Mouse (Mus musculus): ENCODE measurements around the gene Sppl2b. TPM values are rescaled to one million over a fixed set of nuclear protein-coding genes. Genes with fewer than 3 reads are reported as not detected.

The Sppl2b gene
- total RNA-seq, 2 experiments from 2014 or later, result 13.6 to 17.6 TPM

GRCm38 (mm10) chr10:80913364-80914011 lies 58.4 kb downstream of the Sppl2b start:
- DNase-seq, result no peak
- intact Hi-C loops (cut with DNase I), result no loop called here

- no peak for DNase-seq
These were observed 59.2 kb downstream of the Sppl2b start for GRCm38 (mm10) chr10:80914253-80914656.

GRCm38 (mm10) chr10:80915260-80915659 lies 60.2 kb downstream of the Sppl2b start:
- intact Hi-C loops (cut with DNase I), result no loop called here

More at GRCm38 (mm10) chr10:80914253-80914656, 59.2 kb downstream of the Sppl2b start:
- intact Hi-C loops (cut with DNase I), result no loop called here

GRCm38 (mm10) chr10:80915736-80916135 lies 60.7 kb downstream of the Sppl2b start:
- DNase-seq, result no peak
- intact Hi-C loops (cut with DNase I), result no loop called here

More at GRCm38 (mm10) chr10:80915260-80915659, 60.2 kb downstream of the Sppl2b start:
- no peak for DNase-seq

- intact Hi-C loops (cut with DNase I), result no loop called here
- no peak for DNase-seq
These were observed 62.3 kb downstream of the Sppl2b start for GRCm38 (mm10) chr10:80917336-80917778.

- intact Hi-C loops (cut with DNase I), result no loop called here
These were observed 62.8 kb downstream of the Sppl2b start, which contains the start of gene Lmnb2 for GRCm38 (mm10) chr10:80917779-80918434. Gene Lmnb2, minus strand, starts transcription at chr10:80918245.

More at GRCm38 (mm10) chr10:80917779-80918434, 62.8 kb downstream of the Sppl2b start, which contains the start of gene Lmnb2:
- no peak for DNase-seq

Small RNAs within 50 kb of the gene (microRNA-seq; reads per million reads assigned to microRNA genes)
- gene Mir1982, result 1.4 to 1.5 reads per million in 2 experiments

Other genes with a start within 250 kb of the Sppl2b start
- under 1 TPM; 0.25 to 0.26 TPM for gene Gm49322, start 249.3 kb upstream of the Sppl2b start, total RNA-seq (2021)
- 10 to 100 TPM; 84.0 to 90.0 TPM for gene Csnk1g2, start 232.4 kb upstream of the Sppl2b start, total RNA-seq (2021)
- gene Btbd2, start 198.2 kb upstream of the Sppl2b start, total RNA-seq (2021), result 10 to 100 TPM; 32.1 to 33.5 TPM
- 100 to 1,000 TPM; 216 to 227 TPM for gene Mknk2, start 177.2 kb upstream of the Sppl2b start, total RNA-seq (2021)
- 1 to 10 TPM; 3.4 to 3.6 TPM for gene Mob3a, start 153.3 kb upstream of the Sppl2b start, total RNA-seq (2021)
- gene Izumo4, start 153.1 kb upstream of the Sppl2b start, total RNA-seq (2021), result 1 to 10 TPM; 1.2 to 2.7 TPM
- gene Ap3d1, start 113.0 kb upstream of the Sppl2b start, total RNA-seq (2021), result 10 to 100 TPM; 23.8 to 25.6 TPM
- 10 to 100 TPM; 19.2 to 24.8 TPM for gene Dot1l, start 100.1 kb upstream of the Sppl2b start, total RNA-seq (2021)
- gene Sf3a2, start 57.1 kb upstream of the Sppl2b start, total RNA-seq (2021), result 10 to 100 TPM; 23.1 to 29.4 TPM
- 10 to 100 TPM; 21.6 to 22.5 TPM for gene Plekhj1, start 56.6 kb upstream of the Sppl2b start, total RNA-seq (2021)
- gene Amh, start 50.0 kb upstream of the Sppl2b start, total RNA-seq (2021), result under 1 TPM; 0.25 to 0.41 TPM
- 100 to 1,000 TPM; 387 to 405 TPM for gene Jsrp1, start 41.8 kb upstream of the Sppl2b start, total RNA-seq (2021)
- gene Oaz1, start 28.6 kb upstream of the Sppl2b start, total RNA-seq (2021), result 100 to 1,000 TPM; 611 to 682 TPM
- gene Lingo3, start 11.2 kb upstream of the Sppl2b start, total RNA-seq (2021), result 10 to 100 TPM in 1 of 2 experiments, 1 to 10 TPM in 1; 8.4 to 10.3 TPM
- gene Lsm7, start 66 bp upstream of the Sppl2b start, total RNA-seq (2021), result 10 to 100 TPM; 13.7 to 18.8 TPM
- gene Tmprss9, start 16.6 kb downstream of the Sppl2b start, total RNA-seq (2021), result not detected
- 100 to 1,000 TPM; 106 to 120 TPM for gene Timm13, start 45.7 kb downstream of the Sppl2b start, total RNA-seq (2021)
- gene Lmnb2, start 63.0 kb downstream of the Sppl2b start, total RNA-seq (2021), result 1 to 10 TPM; 2.6 to 3.1 TPM
- 10 to 100 TPM; 26.7 to 31.7 TPM for gene Gadd45b, start 74.8 kb downstream of the Sppl2b start, total RNA-seq (2021)
- gene Gng7, start 159.7 kb downstream of the Sppl2b start, total RNA-seq (2021), result under 1 TPM; 0.57 to 0.64 TPM
- gene Diras1, start 170.4 kb downstream of the Sppl2b start, total RNA-seq (2021), result under 1 TPM in 1 of 2 experiments, not detected in 1; 0.08 TPM
- 10 to 100 TPM; 11.7 to 12.0 TPM for gene Slc39a3, start 182.2 kb downstream of the Sppl2b start, total RNA-seq (2021)
- gene Sgta, start 204.9 kb downstream of the Sppl2b start, total RNA-seq (2021), result 10 to 100 TPM; 86.2 to 89.5 TPM
- 10 to 100 TPM; 20.3 to 24.9 TPM for gene Thop1, start 214.8 kb downstream of the Sppl2b start, total RNA-seq (2021)
- under 1 TPM in 1 of 2 experiments, not detected in 1; 0.23 TPM for gene Creb3l3, start 243.6 kb downstream of the Sppl2b start, total RNA-seq (2021)